Mouse (Mus musculus) stomach, postnatal 0 days (tissue): ENCODE results near the gene Prpf38b. TPM values are rescaled to one million over a fixed set of nuclear protein-coding genes. Genes with fewer than 3 reads are reported as not detected.
"Not testable (repeated sequence)": the region's sequence is repeated elsewhere in the genome, so short reads cannot be mapped to it uniquely, and the experiment has no call there.

Experiments
- ATAC-seq: fragments of 200-750 bp; cut with Nextera tagmentation; 2 replicates; pipeline ENCODE4 v1.8.0; 2017; ENCODE audit not compliant: low FRiP score, low TSS enrichment
- DNase-seq: peaks from one replicate; pipeline ENCODE4 v3.0.0-alpha.2; 2016; ENCODE audit warnings: low spot score
- H3K27ac ChIP-seq: fragments of 300-500 bp; sonication (generic); replicated peaks from 2 replicates; pipeline ENCODE4 v1.5.1; 2014; ENCODE audit warnings: mild to moderate bottlenecking, control low read depth
- H3K27me3 ChIP-seq: fragments of 300-500 bp; sonication (generic); 2 replicates; pipeline ENCODE4 v1.6.1; 2014; ENCODE audit warnings: low read length; ENCODE audit not compliant: control insufficient read depth, insufficient read depth
- H3K36me3 ChIP-seq: fragments of 300-500 bp; sonication (generic); 2 replicates; pipeline ENCODE4 v1.6.1; 2014; ENCODE audit warnings: low read length, mixed read lengths; ENCODE audit not compliant: control insufficient read depth, insufficient read depth
- H3K4me1 ChIP-seq: fragments of 300-500 bp; sonication (generic); replicated peaks from 2 replicates; pipeline ENCODE4 v1.6.1; 2014; ENCODE audit warnings: antibody characterized with exemption; ENCODE audit not compliant: control insufficient read depth, insufficient read depth
- H3K4me2 ChIP-seq: fragments of 300-500 bp; sonication (generic); replicated peaks from 2 replicates; pipeline ENCODE4 v1.6.1; 2014; ENCODE audit warnings: low read depth, mild to moderate bottlenecking, control low read depth, moderate library complexity
- H3K4me3 ChIP-seq: fragments of 300-500 bp; sonication (generic); 2 replicates; pipeline ENCODE4 v1.5.1; 2014; ENCODE audit warnings: low read depth, low read length, control low read depth
- H3K9ac ChIP-seq: fragments of 300-500 bp; sonication (generic); 2 replicates; pipeline ENCODE4 v1.6.1; 2014; ENCODE audit warnings: mild to moderate bottlenecking, low read length, control low read depth, mixed read lengths
- H3K9me3 ChIP-seq: fragments of 300-500 bp; sonication (generic); 2 replicates; pipeline ENCODE4 v1.6.1; 2016; ENCODE audit warnings: low read length; ENCODE audit not compliant: control insufficient read depth
- CTCF ChIP-seq: IDR thresholded peaks from 2 replicates; pipeline ENCODE4 v1.5.1; 2016; ENCODE audit warnings: antibody characterized with exemption, low read depth, mild to moderate bottlenecking, moderate library complexity
- EP300 ChIP-seq: optimal IDR thresholded peaks from 2 replicates; pipeline ENCODE3; 2016; ENCODE audit warnings: antibody characterized with exemption
- WGBS: fragments of 180-500 bp; shearing (Covaris S2); extraction: QIAGEN DNeasy Blood & Tissue Kit; methylation state at CpG from one replicate; pipeline ENCODE4 v1.1.7; 2014; 5-methylcytosine and 5-hydroxymethylcytosine counted together
- polyA plus RNA-seq: library from polyadenylated mRNA; unstranded; fragments of >200 nt; fragmentation: Nextera tagmentation; extraction: Ambion mirVana; gene quantifications from 2 replicates; pipeline ENCODE4 v1.2.1, GENCODE M21; 2015

Gene Prpf38b
- polyA plus RNA-seq, 1 experiment from 2014 or later: 31.1 TPM

DNA sequence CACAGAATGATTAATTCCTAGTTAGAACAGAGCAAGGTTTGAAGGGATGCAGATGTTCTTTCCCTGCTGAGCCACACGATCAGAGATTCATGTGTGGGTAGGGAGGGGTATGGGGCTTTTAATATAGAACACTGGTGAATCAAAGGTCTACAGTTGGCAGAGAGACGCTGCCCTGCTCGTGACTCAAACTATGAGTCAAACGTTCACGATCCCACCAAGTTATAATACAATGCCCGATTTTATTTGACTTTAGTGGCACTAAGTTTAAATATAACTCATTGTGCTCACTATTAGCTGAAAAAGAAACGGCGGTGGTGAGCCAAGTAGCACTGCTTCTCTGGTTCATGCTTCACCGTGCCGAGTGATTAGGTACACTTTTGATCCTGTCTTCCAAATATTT, 48.4 kb downstream of the Prpf38b start:
- Histone ChIP-seq H3K4me2 (no peak overlapping the region), H3K9me3 (no peaks in the 10 kb centered on the region), H3K27ac (no peak overlapping the region), H3K27me3 (no peaks in the 10 kb centered on the region), H3K4me3 (no peak overlapping the region), H3K4me1 (no peaks in the 10 kb centered on the region), H3K9ac (no peak overlapping the region), H3K36me3 (no peaks in the 10 kb centered on the region)
- ATAC-seq: no peak
- WGBS: 39% methylated on average over 10 of the region's 10 CpGs
- TF ChIP-seq CTCF: no peak
- no peak for TF ChIP-seq EP300
- no peak for DNase-seq

DNA sequence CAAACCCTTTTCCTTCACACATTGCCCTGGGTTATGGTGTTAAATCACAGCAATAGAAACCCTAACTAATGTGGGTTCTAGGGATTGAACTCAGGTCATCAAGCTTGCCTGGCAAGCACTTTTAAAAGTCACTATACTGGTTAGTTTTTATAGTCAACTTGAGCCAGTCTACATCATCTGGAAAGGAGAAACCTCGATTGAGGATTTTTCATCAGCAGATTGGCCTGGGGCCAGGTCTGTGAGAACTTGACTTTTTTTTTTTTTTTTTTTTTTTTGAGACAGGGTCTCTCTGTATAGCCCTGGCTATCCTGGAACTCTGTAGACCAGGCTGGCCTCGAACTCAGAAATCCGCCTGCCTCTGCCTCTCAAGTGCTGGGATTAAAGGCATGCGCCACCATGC, 49.2 kb downstream of the Prpf38b start:
- ATAC-seq, H3K4me1 ChIP-seq, H3K9me3 ChIP-seq, H3K27ac ChIP-seq, H3K4me3 ChIP-seq, H3K9ac ChIP-seq, H3K27me3 ChIP-seq, DNase-seq, H3K36me3 ChIP-seq, H3K4me2 ChIP-seq: not testable (repeated sequence)
- WGBS: 82% methylated on average over 4 of the region's 4 CpGs

GRCm38 (mm10) chr3:108860786-108861185, 50.7 kb downstream of the Prpf38b start:
- TF ChIP-seq CTCF (no peak), EP300 (no peak)
- no peaks in the 10 kb centered on the region for H3K36me3 ChIP-seq
- no peak overlapping the region for H3K4me2 ChIP-seq
- no peak overlapping the region for H3K9ac ChIP-seq
- no peak for DNase-seq
- H3K27me3 ChIP-seq: no peaks in the 10 kb centered on the region
- no peak for ATAC-seq
- H3K4me3 ChIP-seq: no peak overlapping the region
- H3K4me1 ChIP-seq: no peaks in the 10 kb centered on the region
- no peak overlapping the region for H3K27ac ChIP-seq
- H3K9me3 ChIP-seq: no peaks in the 10 kb centered on the region
- 77% methylated on average over 2 of the region's 2 CpGs for WGBS

GRCm38 (mm10) chr3:108858231-108858770, 53.2 kb downstream of the Prpf38b start:
- 28% methylated on average over 7 of the region's 7 CpGs for WGBS
- H3K36me3 ChIP-seq: no peaks in the 10 kb centered on the region
- peak; percentile 68 for ATAC-seq
- peak overlapping the region; percentile 77 for H3K27ac ChIP-seq
- peak overlapping the region; percentile 35 for H3K4me2 ChIP-seq
- no peak overlapping the region for H3K9ac ChIP-seq
- DNase-seq: peak; percentile 39
- no peaks in the 10 kb centered on the region for H3K4me1 ChIP-seq
- H3K9me3 ChIP-seq: no peaks in the 10 kb centered on the region
- TF ChIP-seq EP300: peak; percentile 77
- peak; percentile 42 for TF ChIP-seq CTCF
- H3K27me3 ChIP-seq: no peaks in the 10 kb centered on the region
- no peak overlapping the region for H3K4me3 ChIP-seq

GRCm38 (mm10) chr3:108857714-108858113, 53.8 kb downstream of the Prpf38b start:
- no peaks in the 10 kb centered on the region for H3K27me3 ChIP-seq
- H3K27ac ChIP-seq: peak overlapping the region; percentile 77
- no peaks in the 10 kb centered on the region for H3K36me3 ChIP-seq
- H3K4me1 ChIP-seq: no peaks in the 10 kb centered on the region
- TF ChIP-seq CTCF: no peak
- no peak for TF ChIP-seq EP300
- ATAC-seq: no peak
- DNase-seq: no peak
- no peaks in the 10 kb centered on the region for H3K9me3 ChIP-seq
- H3K4me3 ChIP-seq: no peak overlapping the region
- no peak overlapping the region for H3K9ac ChIP-seq
- 77% methylated on average over 1 of the region's 1 CpGs for WGBS
- peak overlapping the region; percentile 35; the same call in 1 of the 2 replicates for H3K4me2 ChIP-seq

DNA sequence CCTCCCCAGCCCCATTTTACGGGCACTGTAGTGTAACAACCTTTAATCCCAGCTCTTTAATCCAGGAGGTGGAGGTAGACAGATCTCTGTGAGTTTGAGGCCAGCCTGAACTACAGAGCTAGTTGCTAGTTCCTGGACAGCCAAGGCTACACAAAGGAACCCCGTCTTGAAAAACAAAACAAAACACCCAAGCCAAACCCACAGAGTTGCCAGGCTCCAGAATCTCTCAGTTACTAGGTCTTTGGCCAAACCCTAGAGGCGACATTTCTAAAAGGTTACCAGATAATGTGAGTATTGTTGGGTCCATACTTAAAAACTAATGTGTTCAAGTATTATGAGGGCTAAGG, 54.4 kb downstream of the Prpf38b start:
- 57% methylated on average over 3 of the region's 3 CpGs for WGBS
- no peak overlapping the region for H3K4me3 ChIP-seq
- no peak overlapping the region for H3K9ac ChIP-seq
- H3K27ac ChIP-seq: no peak overlapping the region
- H3K36me3 ChIP-seq: no peaks in the 10 kb centered on the region
- H3K4me2 ChIP-seq: no peak overlapping the region
- TF ChIP-seq CTCF (no peak), EP300 (no peak)
- DNase-seq: no peak
- H3K9me3 ChIP-seq: no peaks in the 10 kb centered on the region
- H3K4me1 ChIP-seq: no peaks in the 10 kb centered on the region
- ATAC-seq: no peak
- H3K27me3 ChIP-seq: no peaks in the 10 kb centered on the region
